In the genomic region with DNA sequence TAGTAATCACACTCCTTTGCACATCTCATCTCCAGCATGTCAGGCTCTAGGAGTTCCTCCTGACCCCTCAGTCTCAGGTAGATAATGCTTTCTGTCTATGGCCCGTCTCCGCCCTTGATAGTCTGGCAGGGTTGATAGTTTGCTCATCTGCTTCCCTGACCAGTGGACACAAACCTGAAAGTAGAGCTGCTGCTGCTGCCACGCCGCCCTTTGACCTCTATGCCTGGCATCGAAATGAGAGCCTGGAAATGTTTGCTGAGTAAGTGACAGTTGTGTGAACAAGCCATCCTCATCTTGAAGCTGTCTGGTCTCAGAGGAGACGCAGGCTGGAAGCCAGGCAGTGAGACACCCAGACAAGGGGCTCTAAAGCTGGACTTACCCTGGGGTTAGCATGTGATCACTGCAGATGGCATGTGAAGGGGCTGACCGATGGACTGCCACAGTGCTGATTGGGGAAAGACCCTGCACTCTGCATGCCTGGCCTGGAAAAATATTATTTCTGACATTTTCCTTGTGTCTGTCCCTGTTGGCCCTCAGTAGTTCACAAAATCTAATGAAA, we compare ENCODE assay signal across 15 mouse cellular contexts.
DNase-seq lines count a peak whose midpoint lies in the region; ATAC-seq and TF ChIP-seq lines count a peak whose summit lies in the region.
"Had no signal": no experiment of that assay in that cellular context is flagged by ENCODE, and none has a peak within 500 bp of the region (broad histone marks: within the 10 kb centered on the region; RNA-seq: fewer than 3 reads in every experiment).

No protein-coding gene starts in this region.

- no peak overlapping the region for H3K4me2 ChIP-seq in hindbrain, embryonic 11.5 days (replicated peaks; ENCODE audit: low read depth, low read length)
- H3K4me2 ChIP-seq in lung, postnatal 0 days (replicated peaks; ENCODE audit: low read depth, low read length) = no peak overlapping the region
- peak overlapping the region; percentile 27 for H3K4me2 ChIP-seq in liver, embryonic 16.5 days (ENCODE audit: low read depth, low read length)
- H3K4me2 ChIP-seq: embryonic facial prominence, embryonic 12.5 days; neural tube, embryonic 12.5 days had no signal

- WGBS in hindbrain, embryonic 10.5 days = 69% methylated on average over 7 of the region's 7 CpGs
- WGBS in hindbrain, embryonic 11.5 days = 70% methylated on average over 7 of the region's 7 CpGs
- WGBS in lung, postnatal 0 days = 34% methylated on average over 7 of the region's 7 CpGs
- WGBS in liver, embryonic 16.5 days (ENCODE audit: insufficient replicate concordance) = 48% methylated on average over 7 of the region's 7 CpGs

- H3K36me3 ChIP-seq in hindbrain, embryonic 10.5 days = no peaks in the 10 kb centered on the region
- no peaks in the 10 kb centered on the region for H3K36me3 ChIP-seq in hindbrain, embryonic 11.5 days (ENCODE audit: control insufficient read depth, insufficient read depth, low read length)
- H3K36me3 ChIP-seq in lung, postnatal 0 days (ENCODE audit: insufficient read depth, low read length) = no peaks in the 10 kb centered on the region
- H3K36me3 ChIP-seq in liver, embryonic 16.5 days (ENCODE audit: control insufficient read depth, insufficient read depth) = no peaks in the 10 kb centered on the region
- H3K36me3 ChIP-seq: embryonic facial prominence, embryonic 12.5 days; neural tube, embryonic 12.5 days had no signal

- H3K27me3 ChIP-seq in hindbrain, embryonic 10.5 days (ENCODE audit: insufficient read depth, poor library complexity, severe bottlenecking) = no peaks in the 10 kb centered on the region
- no peaks in the 10 kb centered on the region for H3K27me3 ChIP-seq in hindbrain, embryonic 11.5 days (ENCODE audit: control insufficient read depth, insufficient read depth, low read length)
- no peaks in the 10 kb centered on the region for H3K27me3 ChIP-seq in lung, postnatal 0 days (replicated peaks; ENCODE audit: insufficient read depth, low read length)
- no peaks in the 10 kb centered on the region for H3K27me3 ChIP-seq in liver, embryonic 16.5 days (ENCODE audit: control insufficient read depth, insufficient read depth, low read depth, low read length)
- H3K27me3 ChIP-seq: embryonic facial prominence, embryonic 12.5 days; neural tube, embryonic 12.5 days had no signal

- H3K27ac ChIP-seq in hindbrain, embryonic 10.5 days = peak overlapping the region; percentile 60; the same call in 1 of the 2 replicates
- H3K27ac ChIP-seq in hindbrain, embryonic 11.5 days (ENCODE audit: low read depth, low read length) = no peak overlapping the region
- peak overlapping the region; percentile 48 for H3K27ac ChIP-seq in lung, postnatal 0 days (ENCODE audit: low read length)
- no peak overlapping the region for H3K27ac ChIP-seq in liver, embryonic 16.5 days (ENCODE audit: low read length)
- H3K27ac ChIP-seq in left cerebral cortex, adult 2 months = no peak overlapping the region
- H3K27ac ChIP-seq: embryonic facial prominence, embryonic 12.5 days; neural tube, embryonic 12.5 days had no signal

- no peak overlapping the region for H3K9ac ChIP-seq in hindbrain, embryonic 11.5 days (ENCODE audit: low read depth, low read length)
- no peak overlapping the region for H3K9ac ChIP-seq in lung, postnatal 0 days (replicated peaks; ENCODE audit: low read depth)
- no peak overlapping the region for H3K9ac ChIP-seq in liver, embryonic 16.5 days (ENCODE audit: low read depth, low read length)
- H3K9ac ChIP-seq: embryonic facial prominence, embryonic 12.5 days; forebrain, postnatal 0 days; neural tube, embryonic 12.5 days had no signal

- ATAC-seq in hindbrain, embryonic 11.5 days (ENCODE audit: low FRiP score) = no peak
- no peak for ATAC-seq in lung, postnatal 0 days
- no peak for ATAC-seq in liver, embryonic 16.5 days (ENCODE audit: low read depth)

- no peak for TF ChIP-seq EP300 in lung, postnatal 0 days (IDR thresholded peaks at IDR 0.05)

- H3K4me1 ChIP-seq in hindbrain, embryonic 10.5 days (replicated peaks) = peaks cover 35% of the 10 kb centered on the region
- no peaks in the 10 kb centered on the region for H3K4me1 ChIP-seq in hindbrain, embryonic 11.5 days (replicated peaks; ENCODE audit: control insufficient read depth, insufficient read depth, low read length)
- no peaks in the 10 kb centered on the region; the same call in 1 of the 2 replicates for H3K4me1 ChIP-seq in lung, postnatal 0 days (ENCODE audit: insufficient read depth, low read depth, low read length)
- no peaks in the 10 kb centered on the region; the same call in 1 of the 2 replicates for H3K4me1 ChIP-seq in liver, embryonic 16.5 days (ENCODE audit: control insufficient read depth, low read depth, low read length)
- H3K4me1 ChIP-seq: neural tube, embryonic 12.5 days had no signal

- intact Hi-C loops in left cerebral cortex, adult 2 months (cut with DNase I) = no loop called here

- no peaks in the 10 kb centered on the region for H3K9me3 ChIP-seq in hindbrain, embryonic 10.5 days
- no peaks in the 10 kb centered on the region for H3K9me3 ChIP-seq in hindbrain, embryonic 11.5 days (ENCODE audit: control insufficient read depth, low read length)
- no peaks in the 10 kb centered on the region for H3K9me3 ChIP-seq in lung, postnatal 0 days (ENCODE audit: low read length)
- H3K9me3 ChIP-seq in liver, embryonic 16.5 days (replicated peaks; ENCODE audit: control insufficient read depth, low read length) = no peaks in the 10 kb centered on the region
- H3K9me3 ChIP-seq: embryonic facial prominence, embryonic 12.5 days; neural tube, embryonic 12.5 days had no signal

- no peak overlapping the region for H3K4me3 ChIP-seq in hindbrain, embryonic 10.5 days
- H3K4me3 ChIP-seq in hindbrain, embryonic 11.5 days (ENCODE audit: low read depth, low read length) = no peak overlapping the region
- H3K4me3 ChIP-seq in lung, postnatal 0 days (ENCODE audit: low read depth, low read length) = no peak overlapping the region
- H3K4me3 ChIP-seq in liver, embryonic 16.5 days (ENCODE audit: low read depth, low read length) = no peak overlapping the region
- H3K4me3 ChIP-seq in left cerebral cortex, adult 2 months = no peak overlapping the region
- H3K4me3 ChIP-seq: embryonic facial prominence, embryonic 12.5 days; neural tube, embryonic 12.5 days had no signal

- peak; percentile 9 for DNase-seq in hindbrain, embryonic 10.5 days (ENCODE audit: low spot score)
- DNase-seq in hindbrain, embryonic 11.5 days (ENCODE audit: low spot score) = no peak
- DNase-seq in lung, postnatal 0 days (ENCODE audit: low spot score) = no peak
- no peak for DNase-seq in lung, adult 18-20 months
- peak; percentile 26 to 40 for DNase-seq in kidney, adult 8-10 months
- DNase-seq in left cerebral cortex, adult 2 months (ENCODE audit: extremely low spot score in 1 of 2, low spot score in 2 of 2) = no peak
- DNase-seq in testis, postnatal 10 days (ENCODE audit: low spot score) = no peak
- DNase-seq: adrenal gland, postnatal 10 days; cerebellum, adult 11 months; cerebellum, postnatal 36 days; forebrain, postnatal 0 days; heart, postnatal 4 days had no signal

- TF ChIP-seq CTCF in lung, postnatal 0 days (IDR thresholded peaks at IDR 0.05) = no peak
- TF ChIP-seq CTCF in left cerebral cortex, adult 2 months (IDR thresholded peaks at IDR 0.05) = no peak

Comparison
In these comparisons a context has a peak if more than half of its experiments do, and no peak if none do; other contexts are left out.
1. DNase-seq: peak in hindbrain, embryonic 10.5 days (single experiment) and kidney, adult 8-10 months (2 of 2); none in hindbrain, embryonic 11.5 days (single experiment), lung, postnatal 0 days (single experiment), lung, adult 18-20 months (0 of 2), left cerebral cortex, adult 2 months (0 of 2) and testis, postnatal 10 days (single experiment).
2. H3K27ac ChIP-seq: peak in hindbrain, embryonic 10.5 days (single experiment) and lung, postnatal 0 days (single experiment); none in hindbrain, embryonic 11.5 days (single experiment), liver, embryonic 16.5 days (single experiment) and left cerebral cortex, adult 2 months (single experiment).